Mouse (Mus musculus) frontal cortex, postnatal 36 days (tissue): ENCODE measurements around the gene Padi6.
A peak's percentile ranks its signal among the peaks of the same experiment; 100 is the strongest.

ENCODE experiments used
- DNase-seq, 2 experiments: peaks; one replicate each; pipeline ENCODE4 v3.0.0; 2022; ENCODE audit warnings: low spot score in 2 of 2

Padi6 gene

DNA sequence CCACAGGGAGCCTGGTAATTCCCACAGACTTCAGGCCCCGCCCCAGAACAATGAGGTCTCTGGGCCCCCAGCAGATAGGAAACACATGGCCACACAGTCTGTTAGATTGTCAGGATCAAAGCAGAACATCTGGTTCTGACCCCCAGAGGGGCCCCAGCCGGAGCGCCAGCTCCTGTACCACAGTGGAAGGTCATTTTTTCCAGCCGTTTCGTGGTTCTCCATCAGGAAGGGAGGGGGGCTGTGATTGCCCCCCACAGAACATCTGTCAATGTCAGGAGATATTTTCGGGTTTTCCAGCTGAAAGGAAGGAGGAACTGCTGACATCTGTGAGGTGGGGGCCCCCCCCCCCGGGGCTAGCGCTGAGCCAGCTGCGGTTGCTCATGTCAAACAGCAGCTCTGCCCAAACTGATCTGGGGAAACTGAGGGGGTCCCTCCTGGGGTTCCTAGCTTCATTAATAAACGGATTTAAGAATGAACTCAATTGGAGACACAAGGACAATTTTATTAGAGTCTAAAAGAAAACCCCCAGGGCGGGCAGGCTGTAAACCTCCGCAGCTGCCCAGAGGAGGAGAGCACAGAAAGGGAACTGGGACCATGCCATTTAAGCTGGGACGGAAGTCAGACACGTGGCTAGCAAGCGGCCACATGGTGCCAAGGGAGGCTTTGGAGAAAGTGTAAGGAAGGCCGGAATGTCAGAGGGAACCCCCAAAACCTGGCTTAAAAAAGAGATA is 58.1 kb downstream of the Padi6 start:
- no peak for DNase-seq

DNA sequence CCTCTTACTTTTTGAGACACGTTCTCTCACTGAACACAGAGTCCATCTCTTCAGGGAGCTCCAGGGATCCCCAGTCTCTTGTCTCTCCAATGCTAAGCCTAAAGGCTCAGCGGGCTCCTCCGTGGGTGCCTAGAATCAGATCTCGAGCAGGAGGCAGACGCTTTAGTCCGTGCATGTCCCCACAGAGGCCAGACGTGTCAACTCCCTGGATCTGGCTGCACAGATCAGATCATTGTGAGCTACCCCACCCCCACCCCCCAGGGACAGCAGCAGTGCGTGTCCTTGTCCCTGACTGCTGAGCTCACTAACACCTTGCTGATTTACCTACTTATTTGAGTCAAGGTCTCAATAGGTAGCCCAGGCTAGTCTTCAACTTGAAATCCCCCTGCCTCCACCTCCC is 58.8 kb downstream of the Padi6 start:
- no peak for DNase-seq

DNA sequence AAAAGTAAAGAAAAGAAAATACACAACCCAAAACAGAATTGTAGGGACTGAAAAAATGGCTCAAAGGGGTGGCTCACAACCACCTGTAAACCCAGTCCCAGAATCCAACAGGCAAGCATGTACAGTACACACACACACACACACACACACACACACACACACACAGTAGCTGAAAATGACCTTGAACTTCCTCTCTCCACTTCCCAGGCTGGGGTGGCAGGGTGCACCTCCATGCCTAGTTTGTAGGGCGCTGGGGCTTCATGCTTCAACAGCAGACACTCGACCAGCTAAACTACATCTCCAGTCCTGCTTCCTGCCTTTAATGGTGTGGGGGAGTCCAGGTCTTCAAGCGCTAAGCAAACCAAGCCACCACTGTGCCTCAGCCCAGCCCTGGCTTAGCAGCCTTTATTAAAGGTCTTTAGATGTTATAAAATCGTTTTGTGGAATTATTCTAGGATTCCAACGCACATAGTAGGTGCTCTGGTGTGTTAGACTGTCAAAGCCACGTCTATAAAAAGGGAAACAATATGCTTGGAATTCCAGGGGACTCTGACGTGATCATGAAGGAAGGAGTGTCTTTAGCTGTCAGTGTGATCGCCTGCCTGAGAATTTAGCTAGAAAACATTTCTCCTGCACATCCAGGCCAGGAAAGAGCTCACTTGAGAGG is 61.6 kb downstream of the Padi6 start:
- DNase-seq: no peak

DNA sequence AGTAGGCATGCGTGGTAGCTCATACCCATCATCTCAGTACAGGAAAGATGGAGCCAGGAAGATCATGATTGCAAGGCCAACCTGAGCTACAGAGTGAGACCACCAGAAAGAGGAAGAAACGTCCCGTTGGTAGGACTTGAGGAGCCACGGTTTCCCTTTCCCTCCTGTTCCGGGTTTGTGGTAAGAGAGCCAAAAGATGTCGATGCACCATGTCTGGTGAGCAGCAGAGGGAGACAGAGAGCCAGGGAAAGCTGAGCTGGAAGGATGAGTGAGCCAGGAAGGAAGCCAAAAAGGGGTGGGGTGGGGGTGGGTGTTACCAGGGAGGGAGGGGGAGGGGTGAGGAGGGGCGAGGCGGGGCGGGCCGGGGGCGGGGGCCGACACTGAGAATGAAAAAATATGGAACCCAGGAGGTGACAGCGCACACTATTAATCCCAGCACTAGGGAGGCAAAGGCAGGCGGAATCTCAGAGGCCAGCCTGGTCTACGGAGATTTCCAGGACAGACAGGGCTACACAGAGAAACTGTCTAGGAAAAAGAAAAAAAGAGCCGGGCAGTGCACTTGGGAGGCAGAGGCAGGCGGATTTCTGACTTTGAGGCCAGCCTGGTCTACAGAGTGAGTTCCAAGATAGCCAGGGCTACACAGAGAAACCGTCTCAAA is 62.6 kb downstream of the Padi6 start:
- peak; percentile 82 to 83 for DNase-seq

DNA sequence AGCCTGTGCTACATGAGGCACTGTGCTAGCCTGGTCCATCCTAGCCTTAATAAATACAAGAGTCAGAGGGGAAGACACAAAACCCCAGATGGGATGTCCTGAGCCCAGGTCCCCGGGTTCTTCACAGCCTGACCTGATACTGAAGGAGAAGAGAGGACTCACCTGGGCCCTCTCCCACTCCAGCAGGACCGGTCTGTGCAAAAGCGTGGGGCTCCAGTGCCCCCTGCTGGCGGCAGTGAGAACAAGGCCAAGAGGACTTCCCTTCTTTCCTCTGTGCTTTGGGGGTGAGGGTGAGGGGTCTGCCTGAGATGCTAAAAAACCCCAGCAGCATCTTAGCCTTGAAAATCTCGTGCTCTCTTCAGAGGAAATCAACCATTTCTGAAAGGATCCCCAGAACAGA is 63.4 kb downstream of the Padi6 start:
- peak in 1 of 2 experiments; percentile 16 for DNase-seq
